Mouse (Mus musculus) adrenal gland, adult 8-10 months (tissue): ENCODE measurements around the gene Tbcb. TPM values are rescaled to one million over a fixed set of nuclear protein-coding genes. Genes with fewer than 3 reads are reported as not detected.
"Not testable (repeated sequence)": the region's sequence is repeated elsewhere in the genome, so short reads cannot be mapped to it uniquely, and the experiment has no call there.

ENCODE experiments used
- DNase-seq: peaks from one replicate; pipeline ENCODE4 v3.0.0; 2022
- total RNA-seq, 4 experiments: library from RNA; stranded (reverse); gene quantifications; 2 replicates each; pipeline ENCODE4 v1.2.4; 2022

The Tbcb gene
- total RNA-seq, 4 experiments from 2014 or later = 102 to 119 (median 108) TPM

GRCm38 (mm10) chr7:30221433-30221832, 10.6 kb downstream of the Tbcb start:
- DNase-seq = no peak

DNA sequence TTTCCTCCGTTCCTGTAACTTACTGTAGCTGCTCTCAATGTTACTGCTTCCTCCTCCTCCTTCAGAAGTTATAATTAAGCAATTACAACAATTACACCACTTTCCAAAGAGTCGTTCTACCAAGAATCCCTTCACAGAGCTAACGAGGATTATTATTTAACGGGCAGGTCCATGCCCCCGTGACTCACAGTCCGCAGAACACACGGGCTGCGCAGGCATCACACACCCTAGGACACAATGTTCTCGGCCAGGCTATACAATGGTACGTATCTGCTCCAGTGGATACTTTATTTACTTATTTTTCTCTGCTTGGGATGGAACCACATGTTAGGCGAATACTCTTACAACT, 12.1 kb downstream of the Tbcb start:
- DNase-seq = no peak

DNA sequence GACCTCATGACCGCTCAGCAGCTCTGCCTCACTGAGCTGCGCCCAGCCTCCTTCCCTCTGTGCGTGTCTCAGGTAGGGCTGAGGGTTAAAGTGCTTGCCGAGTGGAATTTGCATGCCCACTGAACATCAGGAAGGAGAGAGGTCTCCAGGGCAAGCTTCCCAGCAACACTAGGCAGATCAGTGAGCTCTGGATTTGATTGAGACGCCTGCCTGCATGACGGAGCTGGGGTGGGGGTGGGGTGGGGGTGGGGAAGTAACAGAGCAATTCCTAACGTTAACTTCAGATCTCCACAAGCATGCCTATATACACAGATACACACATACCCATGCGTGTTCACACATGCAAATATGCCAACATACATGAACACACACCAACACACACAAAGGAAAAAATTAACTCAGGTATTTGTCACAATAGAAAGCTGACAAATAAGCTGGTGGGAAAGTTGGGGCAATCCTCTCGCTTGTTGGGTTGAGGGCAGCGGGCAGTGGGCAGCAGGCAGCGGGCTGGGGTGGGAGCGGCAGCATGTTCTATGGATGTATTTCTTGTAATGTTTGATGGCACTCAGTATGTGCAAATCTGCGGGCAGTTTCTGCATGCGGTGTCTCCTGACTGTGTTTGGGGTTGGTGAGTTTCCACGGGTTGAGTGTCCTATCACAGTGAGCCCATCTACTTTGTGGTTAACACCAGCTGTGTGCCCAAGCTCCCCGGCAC, 12.6 kb downstream of the Tbcb start:
- DNase-seq = no peak

- DNase-seq = no peak
These were observed 14.8 kb downstream of the Tbcb start for GRCm38 (mm10) chr7:30217277-30217676.

DNA sequence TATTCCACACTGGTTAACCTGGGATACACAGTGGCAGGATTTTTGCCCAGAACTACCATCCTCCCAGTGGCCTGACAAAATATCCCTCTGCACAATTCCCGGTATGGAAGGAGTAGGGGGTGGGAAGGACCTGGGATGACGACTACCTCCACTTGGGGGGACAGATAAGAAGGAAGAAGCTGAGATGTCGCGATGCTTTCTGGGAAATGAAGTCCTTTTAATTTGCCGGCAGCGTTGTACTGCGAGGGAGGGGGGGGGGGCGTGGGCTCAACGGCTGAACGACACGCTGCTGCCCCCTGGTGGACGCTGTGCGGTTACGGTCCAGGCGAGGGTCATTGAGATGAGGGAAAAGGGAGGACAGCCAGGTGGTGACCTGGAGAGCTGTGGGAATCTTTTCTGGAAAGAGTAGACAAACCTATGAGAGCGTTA, 15.3 kb downstream of the Tbcb start:
- DNase-seq = peak; percentile 54

DNA sequence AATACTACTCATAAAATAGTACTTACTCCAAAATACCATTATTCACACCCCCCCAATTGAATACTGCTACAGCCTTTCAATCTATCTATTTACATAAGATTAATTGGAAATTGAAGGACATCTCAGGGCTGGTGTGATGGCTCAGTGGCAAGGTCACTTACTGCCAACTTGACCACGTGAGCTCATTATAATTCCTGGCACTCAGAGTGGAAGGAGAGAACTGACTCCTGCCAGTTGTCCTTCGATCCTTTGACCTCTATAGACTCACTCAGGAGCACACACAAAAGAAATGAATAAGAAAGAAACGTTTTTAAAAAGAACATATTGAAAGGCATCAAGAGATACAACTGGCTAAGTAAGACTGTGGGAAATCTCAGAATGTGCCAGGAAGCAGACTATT, 16.2 kb downstream of the Tbcb start:
- DNase-seq = no peak

- DNase-seq = no peak
These were observed 18.2 kb downstream of the Tbcb start for GRCm38 (mm10) chr7:30213881-30214280.

GRCm38 (mm10) chr7:30211025-30211424, 21.0 kb downstream of the Tbcb start:
- no peak for DNase-seq

- not testable (repeated sequence) for DNase-seq
These were observed 25.7 kb downstream of the Tbcb start for GRCm38 (mm10) chr7:30206364-30206763.

GRCm38 (mm10) chr7:30205383-30205782, 26.7 kb downstream of the Tbcb start:
- no peak for DNase-seq

DNA sequence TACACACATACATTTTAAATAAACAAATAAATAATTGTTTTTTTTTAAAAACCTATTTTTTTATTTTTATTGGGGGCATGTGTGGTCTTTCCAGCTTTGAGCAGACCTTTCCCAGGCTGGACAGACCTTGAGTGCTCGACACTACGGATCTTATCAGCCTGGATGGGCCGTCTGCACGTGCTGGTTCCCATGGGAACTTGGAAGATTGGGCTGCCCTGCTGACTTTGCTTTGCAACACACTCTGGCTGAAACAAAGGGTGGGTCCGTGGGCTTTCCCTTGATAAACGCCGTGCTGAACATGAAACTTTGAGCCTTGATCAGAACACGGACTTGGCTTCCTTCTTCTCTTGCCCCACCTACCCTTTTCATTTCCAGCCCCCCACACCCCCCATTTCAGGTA, 27.7 kb downstream of the Tbcb start:
- no peak for DNase-seq

DNA sequence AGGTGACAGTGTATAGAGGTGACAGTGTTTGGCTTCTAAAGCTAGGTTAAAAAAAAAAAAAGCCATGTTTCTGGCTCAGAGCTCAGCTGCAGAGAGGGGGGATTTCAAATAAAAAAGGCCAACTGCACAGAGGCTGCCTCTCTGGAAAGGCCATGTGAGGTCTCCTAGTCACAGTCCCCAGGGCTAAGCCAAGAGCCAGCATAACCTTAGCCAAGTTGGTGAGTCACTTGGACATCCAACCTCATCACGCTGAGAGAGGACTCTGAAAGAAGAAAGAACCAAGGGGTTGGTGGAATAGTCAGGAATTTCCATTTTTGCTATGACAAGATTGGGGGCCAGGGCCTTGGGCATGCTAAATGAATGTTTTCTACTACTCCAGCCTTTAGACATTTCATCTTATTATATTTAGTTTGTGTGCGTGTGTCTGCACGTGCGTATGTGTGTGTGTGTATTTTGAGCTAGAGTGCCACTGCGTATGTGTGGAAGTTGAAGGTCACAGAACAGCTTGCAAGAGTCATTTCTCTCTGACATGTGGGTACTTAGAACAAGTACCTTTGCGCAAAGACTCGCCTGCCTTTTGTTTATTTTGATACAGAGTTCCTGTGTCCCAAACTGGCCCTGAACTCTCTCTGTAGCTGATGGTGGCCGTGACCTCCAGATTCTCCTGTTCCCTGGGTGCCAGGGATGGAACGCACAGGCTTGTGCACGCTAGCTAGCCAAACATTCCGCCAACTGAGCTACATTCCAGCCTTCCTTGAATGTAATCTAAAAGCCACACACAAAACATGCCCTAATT, 29.0 kb downstream of the Tbcb start:
- peak; percentile 79 for DNase-seq

DNA sequence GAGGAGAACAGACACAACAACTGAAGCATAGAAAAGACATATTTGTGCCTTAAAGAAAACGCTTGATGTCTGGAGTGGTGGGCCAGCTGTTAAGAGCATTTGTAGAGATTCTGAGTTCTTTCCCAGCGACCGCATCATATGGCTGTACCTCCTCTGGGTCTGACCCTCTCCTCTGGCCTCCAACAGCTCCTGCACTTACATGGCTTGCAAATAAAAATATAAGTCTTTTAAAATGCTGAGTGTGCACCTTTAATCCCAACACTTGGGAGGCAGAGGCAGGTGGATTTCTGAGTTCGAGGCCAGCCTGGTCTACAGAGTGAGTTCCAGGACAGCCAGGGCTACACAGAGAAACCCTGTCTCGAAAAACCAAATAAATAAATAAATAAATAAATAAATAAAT, 31.4 kb downstream of the Tbcb start:
- DNase-seq = not testable (repeated sequence)

- DNase-seq = no peak
These were observed 31.9 kb downstream of the Tbcb start for GRCm38 (mm10) chr7:30200200-30200599.

DNA sequence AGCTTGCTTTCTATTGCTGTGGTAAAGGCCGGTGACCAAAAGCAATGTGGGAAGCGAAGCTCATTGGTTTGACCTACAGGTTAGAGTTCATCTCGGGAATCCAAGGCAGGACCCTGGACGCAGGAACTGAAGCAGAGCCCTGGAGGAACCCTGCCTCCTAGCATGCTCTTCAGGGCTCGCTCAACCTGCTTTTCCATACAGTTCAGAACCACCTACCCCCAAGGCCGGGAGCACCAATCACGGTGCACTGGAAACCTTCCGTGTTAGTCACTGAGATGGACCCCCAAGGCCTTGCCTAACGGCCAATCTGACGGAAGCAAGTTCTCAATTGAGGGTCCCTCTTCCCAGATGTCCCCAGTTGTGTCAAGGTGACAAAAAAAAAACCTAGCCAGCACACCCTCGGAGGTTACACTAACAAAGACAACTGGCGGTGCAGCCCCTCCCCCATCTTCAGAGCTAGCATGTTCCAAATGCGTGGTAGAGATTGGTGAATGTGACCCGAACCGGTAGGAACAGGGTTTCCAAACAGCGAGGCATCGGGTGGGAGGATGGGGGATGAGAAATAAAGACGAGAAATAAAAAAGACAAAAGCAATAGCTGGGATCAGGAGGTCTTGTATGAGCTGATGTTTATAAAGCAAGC, 32.5 kb downstream of the Tbcb start:
- DNase-seq = no peak

DNA sequence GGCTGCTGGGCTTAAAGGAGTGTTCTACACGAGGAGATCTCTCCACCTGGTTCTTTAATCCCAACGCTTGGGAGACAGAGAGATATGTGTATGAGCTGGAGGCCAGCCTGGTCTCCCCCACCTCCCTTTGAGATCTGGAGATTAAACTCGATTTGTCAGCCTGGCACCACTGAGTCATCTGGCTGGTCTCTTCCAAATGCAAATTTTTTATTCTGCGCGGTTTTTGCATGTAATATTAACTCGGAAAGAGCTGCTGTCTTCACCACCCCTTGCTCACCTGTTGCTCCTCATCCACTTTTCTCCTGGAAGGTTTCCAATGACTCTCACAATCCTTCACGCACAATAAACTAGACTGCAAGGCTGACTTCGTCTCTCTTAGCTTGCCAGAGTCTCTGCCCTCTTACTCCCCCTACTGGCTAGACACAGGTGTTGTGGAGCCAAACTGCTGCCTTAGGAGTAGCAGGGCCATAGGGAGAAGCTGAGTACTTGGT, 33.5 kb downstream of the Tbcb start, which contains the start of gene Capns1:
Gene Capns1 (minus strand): TSS at position 331 of the 491 bp plus-strand sequence.
- DNase-seq = no peak

- DNase-seq = no peak
These were observed 34.4 kb downstream of the Tbcb start for GRCm38 (mm10) chr7:30197592-30198129.

- no peak for DNase-seq
These were observed 35.9 kb downstream of the Tbcb start for GRCm38 (mm10) chr7:30196171-30196570.

DNA sequence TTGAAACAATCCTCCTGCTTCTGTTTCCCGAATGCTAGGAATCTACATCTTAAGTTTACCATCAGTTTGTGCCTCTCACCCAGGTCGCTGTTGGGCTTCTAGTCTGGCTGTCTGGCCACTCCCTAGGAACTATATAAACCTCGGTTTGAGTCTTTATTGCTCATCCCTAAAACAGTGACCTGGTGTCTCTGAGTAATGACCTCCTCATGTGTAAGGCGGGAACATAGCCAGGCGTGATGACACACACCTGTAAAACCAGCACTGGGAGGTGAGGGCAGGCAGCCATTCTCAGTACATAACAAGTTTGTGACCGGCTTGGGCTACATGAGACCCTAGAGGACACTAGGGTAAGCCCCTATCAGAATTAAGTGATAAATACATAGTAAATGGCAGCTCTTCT, 36.6 kb downstream of the Tbcb start:
- DNase-seq = no peak

DNA sequence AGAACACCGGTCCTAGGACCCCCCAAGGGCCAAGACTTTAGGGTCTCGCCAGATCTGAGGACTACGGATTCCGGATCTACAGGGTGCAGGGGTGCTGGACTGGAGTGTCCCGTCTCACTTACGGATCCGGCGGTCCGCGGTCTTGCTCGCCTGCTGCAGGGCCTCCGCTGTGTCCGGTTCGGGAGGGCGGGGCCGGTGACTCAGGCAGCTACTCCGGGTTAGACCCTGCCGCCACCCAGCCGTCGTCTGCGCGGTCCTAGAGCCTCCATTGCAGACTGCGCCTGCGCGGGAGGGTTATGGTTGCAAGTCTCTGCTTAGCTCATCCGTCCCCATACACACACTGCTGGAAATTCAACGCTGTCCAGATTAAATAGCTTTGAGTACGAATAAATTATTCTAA, 37.2 kb downstream of the Tbcb start:
- DNase-seq = peak; percentile 95

GRCm38 (mm10) chr7:30194101-30194831, 37.8 kb downstream of the Tbcb start:
- no peak for DNase-seq

DNA sequence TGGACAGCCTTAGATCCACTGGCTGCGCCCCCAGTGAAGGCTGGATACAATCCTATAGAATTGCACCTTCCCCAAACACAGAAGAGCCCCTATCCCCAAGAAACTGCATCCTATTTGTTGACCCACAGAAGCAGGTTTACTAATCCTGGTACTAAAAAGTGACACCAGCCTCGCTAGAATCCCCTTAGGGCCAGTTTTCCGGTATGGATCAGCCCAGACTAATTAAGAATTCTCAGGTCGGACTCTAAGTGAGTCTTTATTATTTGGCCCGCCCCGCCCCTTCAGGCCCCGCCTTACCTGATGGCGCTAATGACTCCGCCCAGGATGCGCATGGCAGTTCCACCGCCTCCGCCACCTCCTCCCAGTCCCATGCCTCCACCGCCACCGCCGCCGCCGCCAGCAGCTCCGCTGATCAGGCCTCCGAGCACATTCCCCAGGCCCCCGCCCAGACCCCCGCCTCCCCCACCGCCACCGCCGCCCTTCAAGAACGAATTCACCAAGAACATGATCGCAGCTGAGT, 38.4 kb downstream of the Tbcb start:
- peak; percentile 71 for DNase-seq
